In the genomic region with DNA sequence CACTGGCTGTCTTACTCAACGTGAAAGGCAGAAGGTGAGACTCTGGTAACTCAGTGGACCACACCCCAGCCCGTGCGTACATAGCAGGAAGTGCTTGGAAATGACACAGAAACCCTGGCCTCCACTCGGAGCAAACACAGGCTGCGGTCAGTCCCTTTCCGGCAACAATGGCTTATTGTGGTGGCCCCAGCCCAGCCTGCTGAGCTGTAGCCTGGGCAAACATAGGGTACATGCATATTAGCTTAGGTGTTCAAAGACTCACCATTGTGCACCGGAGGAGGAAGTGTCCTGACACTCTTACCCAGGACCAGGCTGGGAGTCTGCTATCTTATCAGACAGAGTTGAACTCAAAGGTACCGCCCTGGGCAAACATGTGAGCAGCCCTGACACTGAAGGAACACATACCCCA, we compare ENCODE assay signal across 11 mouse cellular contexts. TPM values are rescaled to one million over a fixed set of nuclear protein-coding genes. Genes with fewer than 3 reads are reported as not detected.
DNase-seq lines count a peak whose midpoint lies in the region; ATAC-seq and TF ChIP-seq lines count a peak whose summit lies in the region.
"Had no signal": no experiment of that assay in that cellular context is flagged by ENCODE, and none has a peak within 500 bp of the region (broad histone marks: within the 10 kb centered on the region; RNA-seq: fewer than 3 reads in every experiment).

No protein-coding gene starts in this region.

- no peak for TF ChIP-seq CTCF in stomach, postnatal 0 days (IDR thresholded peaks at IDR 0.05; ENCODE audit: low read depth)

- ATAC-seq in lung, embryonic 16.5 days (ENCODE audit: low read depth) = no peak
- peak; percentile 79 for ATAC-seq in stomach, postnatal 0 days (ENCODE audit: low FRiP score, low TSS enrichment)
- ATAC-seq in erythroid progenitor cell, adult 5-6 weeks (replicated peaks; ENCODE audit: low FRiP score, poor library complexity, severe bottlenecking) = no peak
- ATAC-seq: midbrain, embryonic 15.5 days had no signal

- peak overlapping the region; percentile 35 for H3K9ac ChIP-seq in lung, embryonic 16.5 days (ENCODE audit: low read length)
- no peak overlapping the region for H3K9ac ChIP-seq in stomach, postnatal 0 days (ENCODE audit: low read length)
- H3K9ac ChIP-seq: embryonic facial prominence, embryonic 15.5 days; kidney, embryonic 15.5 days; midbrain, embryonic 15.5 days had no signal

- no peaks in the 10 kb centered on the region for H3K27me3 ChIP-seq in lung, embryonic 16.5 days (ENCODE audit: control insufficient read depth, insufficient read depth, low read depth, low read length)
- no peaks in the 10 kb centered on the region for H3K27me3 ChIP-seq in stomach, postnatal 0 days (ENCODE audit: control insufficient read depth, insufficient read depth, low read length)

- peak; percentile 35 for DNase-seq in thymus, postnatal 4 days
- DNase-seq in thymus, adult 18-20 months = no peak
- DNase-seq in induced T-regulatory cell, adult 2 months (ENCODE audit: low read depth) = peak; percentile 91
- DNase-seq in stomach, postnatal 0 days (ENCODE audit: low spot score) = peak; percentile 91
- DNase-seq in adipocyte (ENCODE audit: low spot score) = no peak

- no peak for TF ChIP-seq EP300 in stomach, postnatal 0 days (optimal IDR thresholded peaks at IDR 0.05)

- peaks cover 31% of the 10 kb centered on the region for H3K4me1 ChIP-seq in lung, embryonic 16.5 days (replicated peaks; ENCODE audit: control insufficient read depth, insufficient read depth, low read length)
- 0 out of 2 replicates have a peak, but pooled peaks cover 4% of the 10 kb centered on the region for H3K4me1 ChIP-seq in stomach, postnatal 0 days (replicated peaks; ENCODE audit: control insufficient read depth, insufficient read depth)

- H3K4me3 ChIP-seq in lung, embryonic 16.5 days (ENCODE audit: low read length) = no peak overlapping the region
- no peak overlapping the region for H3K4me3 ChIP-seq in stomach, postnatal 0 days (ENCODE audit: low read depth, low read length)
- H3K4me3 ChIP-seq: embryonic facial prominence, embryonic 15.5 days; kidney, embryonic 15.5 days; midbrain, embryonic 15.5 days had no signal

- H3K27ac ChIP-seq in lung, embryonic 16.5 days (ENCODE audit: low read length) = peak overlapping the region; percentile 82
- H3K27ac ChIP-seq in stomach, postnatal 0 days (replicated peaks) = peak overlapping the region; percentile 90
- H3K27ac ChIP-seq: embryonic facial prominence, embryonic 15.5 days; kidney, embryonic 15.5 days; midbrain, embryonic 15.5 days had no signal

- WGBS in lung, embryonic 16.5 days = 34% methylated on average over 8 of the region's 8 CpGs
- WGBS in stomach, postnatal 0 days = 45% methylated on average over 8 of the region's 8 CpGs

- no peaks in the 10 kb centered on the region for H3K9me3 ChIP-seq in lung, embryonic 16.5 days (ENCODE audit: control insufficient read depth, low read length)
- H3K9me3 ChIP-seq in stomach, postnatal 0 days (ENCODE audit: control insufficient read depth, low read length) = no peaks in the 10 kb centered on the region
- H3K9me3 ChIP-seq: embryonic facial prominence, embryonic 15.5 days; kidney, embryonic 15.5 days; midbrain, embryonic 15.5 days had no signal

- no peaks in the 10 kb centered on the region for H3K36me3 ChIP-seq in lung, embryonic 16.5 days (ENCODE audit: control insufficient read depth, insufficient read depth, low read length)
- no peaks in the 10 kb centered on the region for H3K36me3 ChIP-seq in stomach, postnatal 0 days (ENCODE audit: control insufficient read depth, insufficient read depth, low read length)
- H3K36me3 ChIP-seq: embryonic facial prominence, embryonic 15.5 days; kidney, embryonic 15.5 days; midbrain, embryonic 15.5 days had no signal

- H3K4me2 ChIP-seq in lung, embryonic 16.5 days (ENCODE audit: low read depth, low read length) = no peak overlapping the region
- H3K4me2 ChIP-seq in stomach, postnatal 0 days (replicated peaks; ENCODE audit: low read depth) = no peak overlapping the region
- H3K4me2 ChIP-seq: embryonic facial prominence, embryonic 15.5 days; midbrain, embryonic 15.5 days had no signal

RNA-seq across cellular contexts. Expression of a gene that starts 3.6 kb away (rescaled TPM):
- 6.3 and 8.4 TPM in 2 replicates for polyA plus RNA-seq in lung, embryonic 16.5 days (2015; fragmentation: Nextera tagmentation; extraction: Ambion mirVana)
- 7.5 and 8.5 TPM in 2 replicates for polyA plus RNA-seq in stomach, postnatal 0 days (2015; fragmentation: Nextera tagmentation; extraction: Ambion mirVana)
- total RNA-seq in erythroid progenitor cell, adult 5-6 weeks (2015; ENCODE audit: low replicate concordance) = 8.8 and 9.4 TPM in 2 replicates
- total RNA-seq in erythroid progenitor cell, adult 5-6 weeks (2017; ENCODE audit: low replicate concordance) = 7.6 and 9.2 TPM in 2 replicates

RNA-seq across cellular contexts. Expression of a gene that starts 12.8 kb away (rescaled TPM):
- 2.7 and 2.8 TPM in 2 replicates for polyA plus RNA-seq in lung, embryonic 16.5 days (2015; fragmentation: Nextera tagmentation; extraction: Ambion mirVana)
- 1.2 and 1.8 TPM in 2 replicates for polyA plus RNA-seq in stomach, postnatal 0 days (2015; fragmentation: Nextera tagmentation; extraction: Ambion mirVana)
- total RNA-seq in erythroid progenitor cell, adult 5-6 weeks (2015; ENCODE audit: low replicate concordance) = not detected in 2 replicates
- not detected in 2 replicates for total RNA-seq in erythroid progenitor cell, adult 5-6 weeks (2017; ENCODE audit: low replicate concordance)
- total RNA-seq: adrenal gland, postnatal 4 days had no signal
- polyA plus RNA-seq: midbrain, embryonic 15.5 days had no signal

RNA-seq across cellular contexts. Expression of a gene that starts 19.7 kb away (rescaled TPM):
- polyA plus RNA-seq in lung, embryonic 16.5 days (2015; fragmentation: Nextera tagmentation; extraction: Ambion mirVana) = 455 and 526 TPM in 2 replicates
- polyA plus RNA-seq in stomach, postnatal 0 days (2015; fragmentation: Nextera tagmentation; extraction: Ambion mirVana) = 604 and 680 TPM in 2 replicates
- total RNA-seq in erythroid progenitor cell, adult 5-6 weeks (2015; ENCODE audit: low replicate concordance) = 412 and 611 TPM in 2 replicates
- 390 and 599 TPM in 2 replicates for total RNA-seq in erythroid progenitor cell, adult 5-6 weeks (2017; ENCODE audit: low replicate concordance)

RNA-seq across cellular contexts. Expression of a gene that starts 51.2 kb away (rescaled TPM):
- 102 and 112 TPM in 2 replicates for polyA plus RNA-seq in lung, embryonic 16.5 days (2015; fragmentation: Nextera tagmentation; extraction: Ambion mirVana)
- 29.7 and 34.9 TPM in 2 replicates for polyA plus RNA-seq in stomach, postnatal 0 days (2015; fragmentation: Nextera tagmentation; extraction: Ambion mirVana)
- under 0.01 and 0.42 TPM in 2 replicates for total RNA-seq in erythroid progenitor cell, adult 5-6 weeks (2015; ENCODE audit: low replicate concordance)
- 0.13 and 0.15 TPM in 2 replicates for total RNA-seq in erythroid progenitor cell, adult 5-6 weeks (2017; ENCODE audit: low replicate concordance)

RNA-seq across cellular contexts. Expression of a gene that starts 57.6 kb away (rescaled TPM):
- 23.2 and 25.3 TPM in 2 replicates for polyA plus RNA-seq in lung, embryonic 16.5 days (2015; fragmentation: Nextera tagmentation; extraction: Ambion mirVana)
- polyA plus RNA-seq in stomach, postnatal 0 days (2015; fragmentation: Nextera tagmentation; extraction: Ambion mirVana) = 5.9 and 6.6 TPM in 2 replicates
- not detected in 2 replicates for total RNA-seq in erythroid progenitor cell, adult 5-6 weeks (2015; ENCODE audit: low replicate concordance)
- total RNA-seq in erythroid progenitor cell, adult 5-6 weeks (2017; ENCODE audit: low replicate concordance) = not detected in 2 replicates
- polyA plus RNA-seq: embryonic facial prominence, embryonic 15.5 days; midbrain, embryonic 15.5 days had no signal

Comparison
In these comparisons a context has a peak if more than half of its experiments do, and no peak if none do; other contexts are left out.
1. DNase-seq: peak in thymus, postnatal 4 days (single experiment), induced T-regulatory cell, adult 2 months (single experiment) and stomach, postnatal 0 days (single experiment); none in thymus, adult 18-20 months (0 of 2) and adipocyte (single experiment).